Mouse (Mus musculus): ENCODE results near the gene Fmo2.

DNA sequence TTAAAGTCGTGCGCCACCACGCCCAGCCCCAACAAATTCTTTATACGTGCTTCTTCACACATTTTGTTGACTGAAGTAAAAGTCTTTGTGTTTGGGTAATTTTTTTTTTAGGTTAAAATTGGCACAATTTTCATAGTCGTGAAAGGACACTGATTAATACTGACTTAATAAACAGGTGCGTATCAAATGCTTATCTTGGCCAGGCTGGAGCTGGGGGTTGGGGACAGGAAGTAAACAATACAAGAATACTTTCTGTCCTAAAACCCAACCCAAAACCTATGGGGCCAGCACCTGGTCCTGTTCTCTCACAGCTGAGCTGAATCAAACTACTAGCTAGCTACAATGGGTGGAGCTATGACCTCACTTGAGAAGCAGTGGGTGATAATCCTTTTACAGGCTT lies 5.5 kb downstream of the Fmo2 start:
- no peak for TF ChIP-seq POLR2A (IDR thresholded peaks at IDR 0.05; ENCODE audit: extremely low read depth, insufficient read depth, low read length)
- no peak for TF ChIP-seq CTCF (IDR thresholded peaks at IDR 0.05; ENCODE audit: extremely low read depth, insufficient read depth, low read length)
